Mouse (Mus musculus) kidney, postnatal 36 days (tissue): ENCODE measurements at regions not wholly inside any gene's neighbourhood (a gene's known extent, or its start where the extent isn't known, plus 50 kb on each side); places are given as distances from the start of the nearest gene placed in this dataset.

Source experiments
- DNase-seq, 2 experiments: peaks; one replicate each; pipeline ENCODE4 v3.0.0; 2021 to 2022; ENCODE audit warnings: mixed read lengths in 2 of 2

DNA sequence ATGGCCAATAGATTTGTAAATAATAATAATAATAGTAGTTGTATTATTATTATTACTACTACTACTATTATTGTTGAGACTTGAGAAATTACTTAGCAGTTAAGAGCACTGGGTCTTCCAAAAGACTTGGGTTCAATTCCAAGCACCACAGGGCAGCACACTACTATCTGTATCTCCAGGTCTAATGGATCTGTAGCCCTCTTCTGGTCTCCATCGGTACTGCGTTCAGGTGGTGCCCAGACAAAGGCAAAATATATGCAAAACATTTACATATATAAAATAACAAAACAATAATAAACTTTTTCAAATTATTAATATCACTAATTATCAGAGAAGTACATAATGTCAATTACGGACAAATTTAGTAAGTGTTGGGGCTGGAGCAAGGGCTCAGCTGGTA is 69.1 kb upstream of the Rad23b start:
- DNase-seq, result peak in 1 of 2 experiments; percentile 57

GRCm38 (mm10) chr4:55281486-55282096 is 68.3 kb upstream of the Rad23b start:
- DNase-seq, result no peak

GRCm38 (mm10) chr4:55282474-55282873 is 67.4 kb upstream of the Rad23b start:
- DNase-seq, result no peak

DNA sequence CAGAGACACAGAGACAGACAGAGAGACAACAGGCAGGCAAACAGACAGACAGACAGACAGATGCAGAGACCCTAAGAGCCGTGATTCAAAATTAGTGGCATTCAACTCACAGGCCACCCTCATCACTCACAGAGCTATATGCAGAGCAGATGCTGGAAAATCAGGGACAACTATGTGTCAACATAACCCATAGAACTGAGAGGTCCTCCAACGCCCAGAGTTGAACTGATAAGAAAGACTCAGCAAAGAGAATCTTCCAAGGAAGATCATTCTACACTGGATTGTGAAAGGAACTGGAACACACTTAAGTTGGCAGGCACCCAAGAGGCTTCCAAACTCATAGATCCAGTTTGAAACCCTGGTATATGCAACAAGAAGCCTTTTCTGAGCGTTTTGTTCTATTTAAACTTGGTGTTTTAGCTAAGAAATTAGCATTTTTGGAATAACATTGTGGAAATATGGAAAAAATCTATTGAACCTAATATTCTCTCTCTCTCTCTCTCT is 65.1 kb upstream of the Rad23b start:
- no peak for DNase-seq

DNA sequence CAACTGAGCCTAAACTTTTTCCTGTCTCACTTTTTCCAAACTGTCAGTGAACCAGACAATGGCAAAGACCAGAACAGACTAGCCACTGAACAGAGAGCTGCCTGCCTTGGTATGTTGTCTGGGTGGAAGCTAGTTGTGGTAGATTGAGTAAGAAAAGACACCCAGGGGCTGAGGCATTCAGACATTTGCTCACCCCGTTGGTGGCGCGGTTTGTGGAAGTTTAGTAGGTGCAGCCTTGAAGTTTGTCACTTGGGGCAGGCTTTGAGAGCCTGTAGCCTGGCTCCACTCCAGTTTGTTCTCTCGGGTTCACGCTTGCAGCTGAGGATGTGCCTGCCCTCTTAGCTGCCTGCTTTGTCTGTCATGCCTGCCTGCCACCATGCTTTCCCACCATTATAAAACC is 64.2 kb upstream of the Rad23b start:
- peak in 1 of 2 experiments; percentile 17 for DNase-seq

DNA sequence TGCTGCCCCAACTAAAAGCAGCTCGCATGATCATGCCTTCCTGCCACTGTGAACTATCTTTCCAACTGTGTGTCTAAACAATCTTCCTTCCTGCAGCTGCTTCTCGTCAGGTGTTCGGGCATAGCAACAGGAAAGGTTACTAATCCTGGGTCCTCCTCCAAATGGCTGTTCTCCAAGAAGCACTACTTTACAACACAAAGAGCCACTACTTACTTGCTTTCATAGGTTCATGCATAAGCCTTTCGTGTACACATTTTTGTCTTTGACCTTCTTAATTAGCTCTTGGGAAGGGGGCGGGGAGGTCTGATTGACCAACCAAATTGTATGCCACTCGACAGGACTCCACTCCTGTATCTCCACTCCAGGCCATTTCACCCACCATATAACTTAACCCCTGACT is 61.4 kb upstream of the Rad23b start:
- DNase-seq, result no peak

DNA sequence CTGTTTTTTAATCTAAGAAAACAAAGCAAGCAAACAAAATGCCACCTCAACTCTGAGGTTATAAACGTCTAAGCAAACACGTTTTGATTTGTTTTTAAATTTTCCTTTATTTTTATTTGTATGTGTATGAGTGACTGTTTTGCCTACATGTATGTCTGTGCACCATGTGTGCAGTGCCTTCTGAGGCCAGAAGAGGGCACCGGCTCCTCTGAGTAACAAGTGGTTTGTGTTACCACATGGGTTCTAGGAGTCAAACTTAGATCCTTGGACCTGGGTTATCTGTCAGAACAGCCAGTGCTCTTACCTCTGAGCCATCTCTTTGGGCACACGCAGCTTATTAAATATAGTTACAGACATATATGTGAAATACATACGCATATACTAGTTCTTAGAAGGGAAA is 57.6 kb upstream of the Rad23b start:
- DNase-seq, result peak in 1 of 2 experiments; percentile 47

- no peak for DNase-seq
Observed at GRCm38 (mm10) chr4:55292701-55293100, 57.1 kb upstream of the Rad23b start.

DNA sequence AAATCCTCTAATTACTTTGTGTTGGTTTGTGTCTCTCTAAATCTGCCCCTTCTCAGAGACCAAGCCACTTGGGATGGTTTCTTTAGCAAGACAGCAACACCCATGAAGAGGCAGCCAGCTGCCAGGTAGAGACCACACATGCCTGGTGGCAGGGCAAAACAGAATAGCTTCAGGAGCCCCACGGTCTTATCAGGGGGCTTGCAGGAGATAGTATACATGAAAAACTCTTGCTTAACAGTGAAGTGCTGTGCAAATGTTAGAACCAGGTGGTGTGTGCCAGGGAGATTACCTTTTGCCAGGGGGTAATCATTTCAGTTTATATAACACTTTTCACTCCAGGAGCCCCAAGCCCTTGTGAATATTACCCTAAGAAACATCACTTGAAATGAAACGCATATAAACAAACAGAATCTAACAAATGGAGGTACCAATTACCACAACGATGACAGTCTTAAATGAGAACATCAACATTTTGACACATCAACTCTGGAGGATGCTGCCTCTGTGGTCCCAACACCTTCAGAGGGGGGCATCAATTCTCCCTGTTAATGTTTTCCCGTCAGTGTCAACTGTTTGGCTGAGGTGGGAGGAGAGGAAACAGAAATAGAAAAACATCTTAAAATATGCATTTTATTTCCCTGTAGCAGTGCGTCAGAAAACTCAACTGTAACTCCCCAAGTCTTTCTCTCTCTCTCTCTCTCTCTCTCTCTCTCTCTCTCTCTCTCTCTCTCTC is 56.3 kb upstream of the Rad23b start:
- DNase-seq, result no peak

- DNase-seq, result no peak
Observed at GRCm38 (mm10) chr4:55294255-55294687, 55.6 kb upstream of the Rad23b start.

- DNase-seq, result no peak
Observed at GRCm38 (mm10) chr4:55297841-55298240, 52.0 kb upstream of the Rad23b start.
